Mouse (Mus musculus): ENCODE results near the gene Eps8l1. TPM values are rescaled to one million over a fixed set of nuclear protein-coding genes. Genes with fewer than 3 reads are reported as not detected.

Eps8l1 gene
- polyA plus RNA-seq, 1 experiment, result 2.9 TPM

GRCm38 (mm10) chr7:4527302-4527689 lies 66.8 kb downstream of the Eps8l1 start:
- no peak overlapping the region for H3K4me3 ChIP-seq (ENCODE audit: insufficient read depth, low read length)
- TF ChIP-seq CTCF (IDR thresholded peaks at IDR 0.05; ENCODE audit: borderline replicate concordance, insufficient read depth, low read length) (no peak), POLR2A (IDR thresholded peaks at IDR 0.05; ENCODE audit: low read depth, low read length) (0 out of 2 replicates have a peak, but pooled peaks have one; percentile 5)
- H3K4me1 ChIP-seq (ENCODE audit: control insufficient read depth, insufficient read depth, low read length), result no peaks in the 10 kb centered on the region
- H3K27ac ChIP-seq (ENCODE audit: insufficient read depth, low read length), result no peak overlapping the region

Other genes with a start within 250 kb of the Eps8l1 start
- not detected in 2 replicates for gene Lilra5, start 222.9 kb upstream of the Eps8l1 start, polyA plus RNA-seq (2011; ENCODE audit: insufficient read length, low read depth, missing spikeins)
- gene Ncr1, start 123.0 kb upstream of the Eps8l1 start, polyA plus RNA-seq (2011; ENCODE audit: insufficient read length, low read depth, missing spikeins), result not detected in 2 replicates
- gene Gp6, start 62.9 kb upstream of the Eps8l1 start, polyA plus RNA-seq (2011; ENCODE audit: insufficient read length, low read depth, missing spikeins), result not detected in 2 replicates
- gene Rdh13, start 15.0 kb upstream of the Eps8l1 start, polyA plus RNA-seq (2011; ENCODE audit: insufficient read length, low read depth, missing spikeins), result 14.7 and 16.8 TPM in 2 replicates
- 72.2 and 79.4 TPM in 2 replicates for gene Ppp1r12c, start 41.0 kb downstream of the Eps8l1 start, polyA plus RNA-seq (2011; ENCODE audit: insufficient read length, low read depth, missing spikeins)
- 1.4 and 1.7 TPM in 2 replicates for gene Tnnt1, start 55.7 kb downstream of the Eps8l1 start, polyA plus RNA-seq (2011; ENCODE audit: insufficient read length, low read depth, missing spikeins)
- 1.2 and 4.0 TPM in 2 replicates for gene Tnni3, start 63.6 kb downstream of the Eps8l1 start, polyA plus RNA-seq (2011; ENCODE audit: insufficient read length, low read depth, missing spikeins)
- 2.2 and 3.2 TPM in 2 replicates for gene Dnaaf3, start 71.8 kb downstream of the Eps8l1 start, polyA plus RNA-seq (2011; ENCODE audit: insufficient read length, low read depth, missing spikeins)
- 1.7 and 2.3 TPM in 2 replicates for gene Syt5, start 86.9 kb downstream of the Eps8l1 start, polyA plus RNA-seq (2011; ENCODE audit: insufficient read length, low read depth, missing spikeins)
- gene Ptprh, start 143.4 kb downstream of the Eps8l1 start, polyA plus RNA-seq (2011; ENCODE audit: insufficient read length, low read depth, missing spikeins), result not detected in 2 replicates
- 2.7 and 4.7 TPM in 2 replicates for gene Tmem86b, start 170.7 kb downstream of the Eps8l1 start, polyA plus RNA-seq (2011; ENCODE audit: insufficient read length, low read depth, missing spikeins)
- gene Ppp6r1, start 198.3 kb downstream of the Eps8l1 start, polyA plus RNA-seq (2011; ENCODE audit: insufficient read length, low read depth, missing spikeins), result 47.6 and 60.3 TPM in 2 replicates
- gene Hspbp1, start 224.4 kb downstream of the Eps8l1 start, polyA plus RNA-seq (2011; ENCODE audit: insufficient read length, low read depth, missing spikeins), result 31.3 and 32.1 TPM in 2 replicates
- gene Brsk1, start 229.9 kb downstream of the Eps8l1 start, polyA plus RNA-seq (2011; ENCODE audit: insufficient read length, low read depth, missing spikeins), result 11.3 and 15.1 TPM in 2 replicates

Data from embryonic fibroblast, embryonic 13.5 days (primary cell).